Mouse (Mus musculus) cerebellum, postnatal 36 days (tissue): ENCODE results near the gene Atxn7l3.
"Not testable (repeated sequence)": the region's sequence is repeated elsewhere in the genome, so short reads cannot be mapped to it uniquely, and the experiment has no call there.

Experiments
- DNase-seq, 2 experiments: peaks; one replicate each; pipeline ENCODE4 v3.0.0; 2021 to 2022; ENCODE audit warnings: mixed read lengths in 2 of 2

Atxn7l3 gene

DNA sequence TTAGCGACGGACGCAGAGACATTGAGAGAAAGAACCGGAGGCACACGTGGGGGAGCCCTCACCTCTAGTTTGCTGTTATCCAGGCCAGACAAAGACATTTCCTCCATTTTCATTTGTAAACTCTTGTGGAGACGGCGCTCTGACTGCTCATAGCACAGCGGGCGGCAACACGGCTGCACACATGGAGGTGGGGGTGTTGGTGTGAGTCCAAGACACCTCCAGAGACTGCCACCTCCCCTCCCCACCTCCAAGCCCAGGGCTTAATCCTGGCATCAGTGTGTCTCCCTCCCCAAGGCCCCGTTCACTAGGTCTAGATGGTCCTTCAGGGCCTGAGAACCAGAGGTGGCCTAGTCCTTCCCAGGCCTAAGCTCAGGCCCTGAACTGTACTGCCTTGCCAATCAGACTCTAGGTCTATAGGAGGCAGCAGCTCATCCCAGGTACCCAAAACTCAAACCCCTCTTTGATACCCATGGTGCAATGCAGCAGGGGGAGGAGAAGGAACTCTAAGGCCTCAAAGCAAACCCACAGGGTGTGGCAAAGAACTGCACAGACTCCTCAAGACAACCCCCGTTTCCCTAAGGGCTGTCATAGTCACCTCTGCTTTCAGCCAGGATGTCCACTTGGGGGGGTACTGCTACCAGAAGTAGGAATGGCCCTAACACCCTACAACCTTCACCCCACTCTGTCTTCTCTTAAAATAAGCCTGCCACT is 1.4 kb downstream of the Atxn7l3 start:
- peak in 1 of 2 experiments; percentile 36 for DNase-seq

- DNase-seq: no peak
Measured at GRCm38 (mm10) chr11:102294416-102294815, 2.0 kb downstream of the Atxn7l3 start.

GRCm38 (mm10) chr11:102293971-102294370 is 2.5 kb downstream of the Atxn7l3 start:
- DNase-seq: no peak

- no peak for DNase-seq
Measured at GRCm38 (mm10) chr11:102291051-102291535, 5.3 kb downstream of the Atxn7l3 start.

- DNase-seq: no peak
Measured at GRCm38 (mm10) chr11:102290141-102290540, 6.3 kb downstream of the Atxn7l3 start.

GRCm38 (mm10) chr11:102289511-102290100 is 6.8 kb downstream of the Atxn7l3 start:
- no peak for DNase-seq

GRCm38 (mm10) chr11:102288913-102289312 is 7.5 kb downstream of the Atxn7l3 start:
- DNase-seq: no peak

- DNase-seq: no peak
Measured at GRCm38 (mm10) chr11:102288027-102288804, 8.2 kb downstream of the Atxn7l3 start.

DNA sequence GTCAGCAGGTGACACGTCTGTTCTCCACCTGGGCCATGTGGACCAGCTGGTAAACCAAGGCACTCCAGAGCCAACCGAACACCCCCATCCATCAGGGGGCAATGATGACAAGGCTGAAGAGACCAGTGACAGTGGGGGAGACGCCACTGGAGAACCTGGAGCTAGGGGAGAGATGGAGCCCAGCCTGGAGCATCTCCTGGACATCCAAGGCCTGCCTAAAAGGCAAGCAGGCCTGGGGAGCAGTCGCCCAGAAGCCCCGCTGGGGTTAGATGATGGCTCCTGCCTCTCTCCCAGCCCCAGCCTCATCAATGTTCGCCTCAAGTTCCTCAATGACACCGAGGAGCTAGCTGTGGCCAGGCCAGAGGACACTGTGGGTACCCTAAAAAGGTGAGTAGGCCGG is 8.9 kb downstream of the Atxn7l3 start:
- DNase-seq: no peak

DNA sequence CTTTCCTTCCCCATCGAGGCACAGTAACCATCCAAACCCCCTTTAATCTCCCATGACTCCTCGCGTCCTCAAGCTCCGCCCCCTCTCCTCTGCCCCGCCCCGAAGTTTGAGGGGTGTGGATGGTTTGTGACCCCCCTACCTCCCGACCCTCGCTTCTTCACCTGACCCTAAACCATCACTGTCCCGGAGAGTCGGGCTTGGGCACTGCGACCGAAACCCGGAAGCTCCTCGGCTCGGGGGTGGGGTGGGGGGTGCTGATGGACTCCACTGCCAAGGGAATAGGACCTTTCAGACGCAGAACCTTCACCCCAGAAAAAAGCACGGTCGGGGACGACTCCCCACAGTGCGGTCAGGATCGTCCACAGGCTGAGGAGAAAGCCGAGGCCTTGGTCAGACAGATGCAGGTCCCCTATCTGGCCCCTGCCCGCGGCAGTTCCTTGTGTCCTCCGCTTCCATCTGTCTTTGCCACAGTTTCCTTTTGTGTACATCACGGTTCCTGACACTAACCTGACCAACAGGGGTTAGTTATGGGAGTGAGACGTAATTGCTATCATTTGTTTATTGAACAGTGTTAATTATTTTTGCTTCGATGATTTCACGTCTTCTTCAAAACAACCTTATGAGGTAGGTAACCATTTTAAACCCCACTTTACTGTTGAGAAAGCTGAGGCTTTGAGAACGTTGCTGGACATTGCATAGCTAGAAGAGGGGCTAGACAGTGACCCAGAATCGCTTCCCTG is 11.2 kb downstream of the Atxn7l3 start:
- DNase-seq: no peak

GRCm38 (mm10) chr11:102284501-102285094 is 11.8 kb downstream of the Atxn7l3 start, which contains the start of gene Tmub2:
Gene Tmub2, plus strand, starts transcription at chr11:102284931.
- DNase-seq: peak; percentile 94 to 96

GRCm38 (mm10) chr11:102283922-102284321 is 12.5 kb downstream of the Atxn7l3 start:
- DNase-seq: no peak

DNA sequence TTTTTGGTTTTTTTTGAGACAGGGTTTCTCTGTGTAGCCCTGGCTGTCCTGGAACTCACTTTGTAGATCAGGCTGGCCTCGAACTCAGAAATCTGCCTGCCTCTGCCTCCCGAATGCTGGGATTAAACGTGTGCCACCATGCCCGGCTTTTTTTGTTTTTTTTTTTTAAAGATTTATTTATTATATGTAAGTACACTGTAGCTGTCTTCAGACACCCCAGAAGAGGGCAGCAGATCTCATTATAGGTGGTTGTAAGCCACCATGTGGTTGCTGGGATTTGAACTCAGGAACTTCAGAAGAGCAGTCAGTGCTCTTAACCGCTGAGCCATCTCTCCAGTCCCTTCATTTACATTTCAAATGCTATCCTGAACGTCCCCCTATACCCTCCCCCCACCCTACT is 16.2 kb downstream of the Atxn7l3 start:
- DNase-seq: not testable (repeated sequence)

GRCm38 (mm10) chr11:102279595-102279994 is 16.8 kb downstream of the Atxn7l3 start:
- DNase-seq: no peak

DNA sequence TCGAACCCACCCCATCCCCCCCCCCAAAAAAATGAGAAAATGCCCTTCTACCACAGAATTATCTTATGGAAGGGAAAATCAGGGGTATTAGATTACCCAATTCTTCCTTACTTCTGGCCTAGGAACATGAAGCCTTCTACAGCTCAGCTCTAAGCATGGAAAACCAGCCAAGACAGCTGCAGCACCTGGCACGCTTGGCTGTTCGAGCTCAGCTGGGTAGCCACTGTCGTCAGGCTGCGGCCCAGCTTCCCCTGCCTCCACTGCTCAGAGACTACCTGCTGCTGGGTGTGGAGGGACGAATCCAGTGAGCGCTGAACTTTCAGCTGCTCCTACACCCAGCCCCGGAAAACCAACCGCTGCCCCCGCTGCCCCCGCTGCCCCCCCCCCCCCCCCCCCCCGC is 18.7 kb downstream of the Atxn7l3 start:
- no peak for DNase-seq

DNA sequence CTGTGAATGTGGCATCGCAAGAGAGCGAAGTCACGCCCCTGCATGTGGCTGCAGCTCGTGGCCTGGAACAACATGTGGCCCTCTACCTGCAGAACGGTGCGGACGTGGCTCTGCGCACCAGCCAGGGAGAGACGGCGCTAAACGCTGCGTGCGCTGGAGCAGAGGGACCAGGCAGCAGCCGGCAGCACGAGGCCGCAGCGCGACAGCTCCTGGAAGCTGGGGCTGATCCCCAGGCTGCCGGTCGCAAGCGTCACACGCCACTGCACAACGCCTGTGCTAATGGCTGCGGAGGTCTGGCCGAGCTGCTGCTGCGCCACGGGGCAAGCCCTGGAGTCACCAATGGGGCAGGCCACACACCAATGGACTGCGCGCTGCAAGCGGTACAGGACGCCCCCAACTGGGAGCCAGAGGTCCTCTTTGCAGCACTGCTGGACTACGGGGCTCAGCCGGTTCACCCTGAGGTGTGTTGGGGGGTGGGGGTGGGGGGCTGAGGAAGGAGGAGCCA is 20.0 kb downstream of the Atxn7l3 start:
- peak in 1 of 2 experiments; percentile 25 for DNase-seq

- DNase-seq: no peak
Measured at GRCm38 (mm10) chr11:102268520-102269244, 27.7 kb downstream of the Atxn7l3 start, which contains the start of gene Asb16. Gene Asb16, plus strand, starts transcription at chr11:102268743.

GRCm38 (mm10) chr11:102267480-102267879 is 29.0 kb downstream of the Atxn7l3 start:
- peak; percentile 72 to 76 for DNase-seq

DNA sequence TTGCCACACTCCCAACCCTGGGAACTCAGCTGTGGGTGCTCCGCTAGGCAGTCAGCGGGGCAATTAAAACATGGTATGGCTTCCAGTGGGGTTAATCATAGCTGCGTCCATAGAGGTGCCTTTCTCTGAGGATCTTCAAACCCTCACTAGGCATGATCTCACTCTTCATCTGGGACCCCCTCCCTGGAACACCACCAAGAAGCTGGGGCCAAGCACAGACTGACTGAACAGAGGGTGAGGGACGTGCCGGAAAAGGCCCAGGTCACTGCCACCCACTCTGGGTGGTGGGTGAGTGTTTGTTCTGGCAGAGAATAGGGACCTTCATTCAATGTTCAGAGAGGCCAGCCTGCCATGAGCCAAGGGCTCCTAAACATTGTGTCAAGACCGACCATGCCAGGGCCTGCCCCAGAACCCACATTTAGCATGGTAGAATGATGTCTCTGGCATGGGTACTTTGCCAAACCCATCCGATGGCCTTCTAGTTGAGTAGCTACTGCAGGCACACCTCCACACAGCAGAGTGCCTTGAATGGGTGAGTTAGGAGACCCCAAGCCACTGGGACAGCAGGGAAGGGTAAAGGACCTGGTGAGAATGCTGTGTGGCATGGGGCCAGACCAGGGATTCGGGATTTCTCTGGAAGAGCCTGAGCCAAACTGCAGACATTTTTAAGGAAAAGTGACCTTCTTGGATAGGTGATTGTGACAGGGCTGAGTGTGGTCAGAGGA is 29.6 kb downstream of the Atxn7l3 start:
- DNase-seq: no peak

- DNase-seq: peak; percentile 34 to 52
Measured at GRCm38 (mm10) chr11:102265816-102266215, 30.6 kb downstream of the Atxn7l3 start.

- no peak for DNase-seq
Measured at GRCm38 (mm10) chr11:102263211-102263610, 33.2 kb downstream of the Atxn7l3 start.
